Mouse (Mus musculus): ENCODE data around the gene Pitpnc1.
A peak's percentile ranks its signal among the peaks of the same experiment; 100 is the strongest.
"Not testable (repeated sequence)": the region's sequence is repeated elsewhere in the genome, so short reads cannot be mapped to it uniquely, and the experiment has no call there.

Pitpnc1 gene

GRCm38 (mm10) chr11:107470521-107471041 lies at the start of gene Pitpnc1:
TSS of gene Pitpnc1 (minus strand) at chr11:107470699.
- ATAC-seq (ENCODE audit: low TSS enrichment) = peak; percentile 91

GRCm38 (mm10) chr11:107518645-107519429 lies 48.3 kb upstream of the Pitpnc1 start:
- ATAC-seq (ENCODE audit: low TSS enrichment) = no peak

- no peak for ATAC-seq (ENCODE audit: low TSS enrichment)
Measured at GRCm38 (mm10) chr11:107516387-107516786, 45.9 kb upstream of the Pitpnc1 start.

- no peak for ATAC-seq (ENCODE audit: low TSS enrichment)
Measured at GRCm38 (mm10) chr11:107513047-107513446, 42.5 kb upstream of the Pitpnc1 start.

- ATAC-seq (ENCODE audit: low TSS enrichment) = not testable (repeated sequence)
Measured at GRCm38 (mm10) chr11:107511954-107512353, 41.5 kb upstream of the Pitpnc1 start.

- ATAC-seq (ENCODE audit: low TSS enrichment) = no peak
Measured at GRCm38 (mm10) chr11:107510362-107511269, 40.1 kb upstream of the Pitpnc1 start.

- peak; percentile 80 for ATAC-seq (ENCODE audit: low TSS enrichment)
Measured at GRCm38 (mm10) chr11:107509631-107510338, 39.3 kb upstream of the Pitpnc1 start.

- ATAC-seq (ENCODE audit: low TSS enrichment) = peak; percentile 69; the same call in 1 of the 2 replicates
Measured at GRCm38 (mm10) chr11:107506260-107506659, 35.8 kb upstream of the Pitpnc1 start.

- not testable (repeated sequence) for ATAC-seq (ENCODE audit: low TSS enrichment)
Measured at GRCm38 (mm10) chr11:107504364-107504763, 33.9 kb upstream of the Pitpnc1 start.

GRCm38 (mm10) chr11:107502801-107503200 lies 32.3 kb upstream of the Pitpnc1 start:
- no peak for ATAC-seq (ENCODE audit: low TSS enrichment)

GRCm38 (mm10) chr11:107484341-107484740 lies 13.8 kb upstream of the Pitpnc1 start:
- ATAC-seq (ENCODE audit: low TSS enrichment) = no peak

GRCm38 (mm10) chr11:107479862-107480203 lies 9.3 kb upstream of the Pitpnc1 start:
- no peak for ATAC-seq (ENCODE audit: low TSS enrichment)

- ATAC-seq (ENCODE audit: low TSS enrichment) = peak; percentile 100
Measured at GRCm38 (mm10) chr11:107479053-107479861, 8.8 kb upstream of the Pitpnc1 start, which contains the start of gene Psmd12. TSS of gene Psmd12 (plus strand) at chr11:107479484.

- ATAC-seq (ENCODE audit: low TSS enrichment) = no peak
Measured at GRCm38 (mm10) chr11:107473137-107473820, 2.8 kb upstream of the Pitpnc1 start.

GRCm38 (mm10) chr11:107472304-107472703 lies 1.8 kb upstream of the Pitpnc1 start:
- ATAC-seq (ENCODE audit: low TSS enrichment) = no peak

GRCm38 (mm10) chr11:107471071-107471720 lies 697 bp upstream of the Pitpnc1 start:
- ATAC-seq (ENCODE audit: low TSS enrichment) = no peak

- peak; percentile 27; the same call in 1 of the 2 replicates for ATAC-seq (ENCODE audit: low TSS enrichment)
Measured at GRCm38 (mm10) chr11:107469523-107470371, 752 bp downstream of the Pitpnc1 start.

GRCm38 (mm10) chr11:107469031-107469522 lies 1.4 kb downstream of the Pitpnc1 start:
- ATAC-seq (ENCODE audit: low TSS enrichment) = peak; percentile 48

Data from frontal cortex, adult (tissue).